Mouse (Mus musculus): ENCODE data around the gene Gm9044. TPM values are rescaled to one million over a fixed set of nuclear protein-coding genes. Genes with fewer than 3 reads are reported as not detected.
"Not testable (repeated sequence)": the region's sequence is repeated elsewhere in the genome, so short reads cannot be mapped to it uniquely, and the experiment has no call there.

Gm9044 gene
- total RNA-seq (2021) = not detected
- long read RNA-seq, experiment 1 = 0 reads
- long read RNA-seq, experiment 2 = 0 reads

DNA sequence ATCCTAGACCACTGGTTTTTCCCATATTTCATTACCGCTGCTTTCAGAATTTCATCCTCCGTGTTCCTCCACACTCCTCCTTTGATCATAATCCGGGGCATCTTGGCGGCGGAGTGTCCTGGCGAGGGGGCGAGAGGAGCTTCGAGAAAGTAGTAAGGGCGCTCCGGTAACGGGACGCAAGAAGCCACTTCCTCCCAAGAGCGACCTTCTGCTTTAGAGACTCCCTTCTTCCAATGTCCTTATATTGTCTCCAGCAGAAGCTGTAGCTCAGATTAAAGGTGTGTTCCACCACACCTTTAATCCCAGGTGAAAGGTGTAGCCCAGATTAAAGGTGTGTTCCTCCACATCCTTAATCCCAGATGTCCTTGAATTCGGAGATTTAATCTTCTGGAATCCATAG, at the start of gene Gm9044:
Gene Gm9044 (minus strand): TSS at position 101 of the 400 bp plus-strand sequence.
- DNase-seq; intact Hi-C loops (cut with DNase I; ENCODE audit: low total_unique reads): not testable (repeated sequence)

DNA sequence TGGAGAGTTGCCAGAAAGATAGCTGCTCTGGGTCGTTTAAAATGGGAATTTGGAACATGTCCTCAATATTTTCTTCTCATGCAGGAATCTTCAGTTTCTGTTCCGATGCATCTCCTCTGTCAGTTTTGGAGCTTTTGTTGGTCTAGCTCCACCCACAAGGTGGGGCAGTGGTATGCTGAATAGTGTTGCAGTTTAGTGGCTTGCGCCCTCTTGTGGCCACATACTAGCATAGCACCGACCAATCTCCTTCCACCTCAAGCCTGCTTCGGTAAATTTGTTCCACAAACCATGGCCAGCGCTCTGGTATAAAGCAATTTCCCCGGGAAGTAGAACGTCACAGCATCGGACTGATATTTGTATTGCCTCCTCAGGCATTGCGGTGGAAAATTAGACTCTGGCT, 38.2 kb upstream of the Gm9044 start:
- intact Hi-C loops (cut with DNase I; ENCODE audit: low total_unique reads) = no loop called here

GRCm38 (mm10) chr10:118369518-118369917, 37.3 kb upstream of the Gm9044 start:
- intact Hi-C loops (cut with DNase I; ENCODE audit: low total_unique reads) = loop anchor here (2.0 kb wide), 1 partner anchor 211 kb away; no protein-coding TSS in a partner anchor
- DNase-seq = no peak

More for the DNA sequence above, 38.2 kb upstream of the Gm9044 start:
- DNase-seq = peak; percentile 77

- DNase-seq; intact Hi-C loops (cut with DNase I; ENCODE audit: low total_unique reads): not testable (repeated sequence)
Measured at GRCm38 (mm10) chr10:118354005-118354404, 21.8 kb upstream of the Gm9044 start, which contains the start of gene Gm9049. Gene Gm9049, minus strand, starts transcription at chr10:118354105.

GRCm38 (mm10) chr10:118348579-118348978, 16.4 kb upstream of the Gm9044 start, which contains the start of gene Gm9048:
Gene Gm9048, minus strand, starts transcription at chr10:118348679.
- DNase-seq; intact Hi-C loops (cut with DNase I; ENCODE audit: low total_unique reads): not testable (repeated sequence)

DNA sequence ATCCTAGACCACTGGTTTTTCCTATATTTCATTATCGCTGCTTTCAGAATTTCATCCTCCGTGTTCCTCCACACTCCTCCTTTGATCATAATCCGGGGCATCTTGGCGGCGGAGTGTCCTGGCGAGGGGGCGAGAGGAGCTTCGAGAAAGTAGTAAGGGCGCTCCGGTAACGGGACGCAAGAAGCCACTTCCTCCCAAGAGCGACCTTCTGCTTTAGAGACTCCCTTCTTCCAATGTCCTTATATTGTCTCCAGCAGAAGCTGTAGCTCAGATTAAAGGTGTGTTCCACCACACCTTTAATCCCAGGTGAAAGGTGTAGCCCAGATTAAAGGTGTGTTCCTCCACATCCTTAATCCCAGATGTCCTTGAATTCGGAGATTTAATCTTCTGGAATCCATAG, 10.9 kb upstream of the Gm9044 start, which contains the start of gene Gm9046:
Gene Gm9046 (minus strand): TSS at position 101 of the 400 bp plus-strand sequence.
- intact Hi-C loops (cut with DNase I; ENCODE audit: low total_unique reads) = not testable (repeated sequence)

DNA sequence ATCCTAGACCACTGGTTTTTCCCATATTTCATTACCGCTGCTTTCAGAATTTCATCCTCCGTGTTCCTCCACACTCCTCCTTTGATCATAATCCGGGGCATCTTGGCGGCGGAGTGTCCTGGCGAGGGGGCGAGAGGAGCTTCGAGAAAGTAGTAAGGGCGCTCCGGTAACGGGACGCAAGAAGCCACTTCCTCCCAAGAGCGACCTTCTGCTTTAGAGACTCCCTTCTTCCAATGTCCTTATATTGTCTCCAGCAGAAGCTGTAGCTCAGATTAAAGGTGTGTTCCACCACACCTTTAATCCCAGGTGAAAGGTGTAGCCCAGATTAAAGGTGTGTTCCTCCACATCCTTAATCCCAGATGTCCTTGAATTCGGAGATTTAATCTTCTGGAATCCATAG, 5.5 kb upstream of the Gm9044 start, which contains the start of gene Gm9045:
Gene Gm9045 (minus strand): TSS at position 101 of the 400 bp plus-strand sequence.
- DNase-seq; intact Hi-C loops (cut with DNase I; ENCODE audit: low total_unique reads): not testable (repeated sequence)

More for the DNA sequence above, 10.9 kb upstream of the Gm9044 start, which contains the start of gene Gm9046:
- DNase-seq = not testable (repeated sequence)

- DNase-seq; intact Hi-C loops (cut with DNase I; ENCODE audit: low total_unique reads): not testable (repeated sequence)
Measured at GRCm38 (mm10) chr10:118326869-118327268, 5.3 kb downstream of the Gm9044 start, which contains the start of gene Gm9040. Gene Gm9040, minus strand, starts transcription at chr10:118326969.

GRCm38 (mm10) chr10:118319024-118319423, 13.2 kb downstream of the Gm9044 start:
- intact Hi-C loops (cut with DNase I; ENCODE audit: low total_unique reads) = no loop called here

GRCm38 (mm10) chr10:118302133-118302532, 30.1 kb downstream of the Gm9044 start:
- intact Hi-C loops (cut with DNase I; ENCODE audit: low total_unique reads); DNase-seq: not testable (repeated sequence)

More at GRCm38 (mm10) chr10:118319024-118319423, 13.2 kb downstream of the Gm9044 start:
- DNase-seq = no peak

DNA sequence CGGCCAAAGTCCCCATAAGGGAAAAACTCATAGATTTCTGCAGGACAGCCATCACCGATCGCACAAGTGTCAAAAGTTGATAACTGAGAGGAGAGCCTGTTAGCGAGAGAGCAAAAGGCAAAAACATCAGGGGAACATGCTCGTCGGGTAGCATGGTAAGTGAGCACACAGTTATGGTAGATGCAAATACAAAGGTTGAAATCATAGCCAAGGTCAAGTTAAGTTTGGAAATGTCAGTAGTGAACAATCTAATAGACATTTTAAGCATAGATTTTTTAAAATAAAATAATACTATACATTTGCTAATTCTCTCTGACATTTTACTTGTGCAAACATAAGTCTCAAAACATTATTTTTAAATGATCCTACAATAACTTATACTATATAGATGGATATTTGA, 37.3 kb downstream of the Gm9044 start, which contains the start of gene Iltifb:
Gene Iltifb (minus strand): TSS at position 101 of the 400 bp plus-strand sequence.
- intact Hi-C loops (cut with DNase I; ENCODE audit: low total_unique reads) = no loop called here
- DNase-seq = no peak

DNA sequence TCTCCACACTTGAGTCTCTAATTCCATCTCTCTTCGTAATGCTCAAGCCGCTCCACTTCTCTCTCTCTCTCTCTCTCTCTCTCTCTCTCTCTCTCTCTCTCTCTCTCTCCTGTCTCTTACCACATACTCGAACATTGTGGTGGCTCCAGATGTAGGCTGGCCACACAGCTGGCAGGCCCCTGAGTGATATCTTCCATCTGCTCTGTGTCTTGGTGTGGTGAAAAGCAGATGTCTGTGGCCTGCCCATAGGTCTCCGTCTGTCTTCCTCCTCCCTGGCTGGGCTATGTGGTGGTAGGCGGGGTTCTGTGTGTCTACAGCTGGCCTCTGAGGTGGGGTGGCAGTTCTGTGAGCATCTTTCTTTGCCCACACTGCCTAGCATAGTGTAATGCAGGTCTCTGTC, 49.2 kb downstream of the Gm9044 start:
- intact Hi-C loops (cut with DNase I; ENCODE audit: low total_unique reads); DNase-seq: not testable (repeated sequence)

DNA sequence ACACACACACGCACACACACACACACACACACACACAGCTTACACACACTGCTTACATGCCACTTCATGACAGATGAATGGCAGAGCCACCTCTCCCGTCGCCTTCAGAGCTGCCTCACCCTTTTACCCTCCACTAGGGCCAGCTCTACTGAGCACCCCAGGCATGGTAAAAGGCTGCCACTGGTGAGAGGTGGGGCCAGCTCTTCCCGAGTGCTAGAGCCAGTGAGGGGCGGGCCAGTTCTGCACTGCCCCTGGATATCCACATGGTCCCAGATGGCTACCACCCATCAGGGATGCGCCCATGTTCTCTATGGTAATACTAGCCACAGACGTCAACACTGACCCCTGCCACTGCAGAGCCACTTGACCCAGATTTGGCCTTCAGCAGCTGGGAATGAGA, 49.6 kb downstream of the Gm9044 start:
- DNase-seq; intact Hi-C loops (cut with DNase I; ENCODE audit: low total_unique reads): not testable (repeated sequence)

Other genes with a start within 250 kb of the Gm9044 start
- gene Mdm1, start 190.6 kb downstream of the Gm9044 start, total RNA-seq (2021) = 1 to 10 TPM; 1.9 to 2.8 TPM
- not detected for gene Il22, start 127.5 kb downstream of the Gm9044 start, total RNA-seq (2021)
- under 1 TPM; 0.38 to 0.43 TPM for gene Gm32717, start 91.6 kb downstream of the Gm9044 start, total RNA-seq (2021)
- under 1 TPM; 0.38 to 0.43 TPM for gene Gm32802, start 73.7 kb downstream of the Gm9044 start, total RNA-seq (2021)
- gene Iltifb, start 37.4 kb downstream of the Gm9044 start, total RNA-seq (2021) = not detected
- gene Gm9040, start 5.4 kb downstream of the Gm9044 start, total RNA-seq (2021) = not detected
- not detected for gene Gm9045, start 5.4 kb upstream of the Gm9044 start, total RNA-seq (2021)
- not detected for gene Gm9046, start 10.8 kb upstream of the Gm9044 start, total RNA-seq (2021)
- gene Gm9048, start 16.3 kb upstream of the Gm9044 start, total RNA-seq (2021) = not detected
- not detected for gene Gm9049, start 21.7 kb upstream of the Gm9044 start, total RNA-seq (2021)
- gene Ifng, start 108.6 kb upstream of the Gm9044 start, total RNA-seq (2021) = not detected